Mouse (Mus musculus): ENCODE measurements around the gene Ccdc117.

- TF ChIP-seq HCFC1 (IDR thresholded peaks at IDR 0.05; ENCODE audit: borderline replicate concordance, insufficient read depth, low read length), result no peak
- no peak for TF ChIP-seq ZC3H11A (IDR thresholded peaks at IDR 0.05; ENCODE audit: borderline replicate concordance, low read depth, low read length)
- no peak for TF ChIP-seq CHD2 (IDR thresholded peaks at IDR 0.05; ENCODE audit: low read depth, low read length)
- TF ChIP-seq ZNF384 (IDR thresholded peaks at IDR 0.05; ENCODE audit: low read depth, low read length), result no peak
Measured at GRCm38 (mm10) chr11:5533108-5533507, 8.9 kb downstream of the Ccdc117 start.

Measured in ES-E14 (cell line).